ENCODE assay signal across 9 mouse cellular contexts in genomic region chr16:25963856-25964255, GRCm38 (mm10).
DNase-seq lines count a peak whose midpoint lies in the region; ATAC-seq and TF ChIP-seq lines count a peak whose summit lies in the region.
"Had no signal": no experiment of that assay in that cellular context is flagged by ENCODE, and none has a peak within 500 bp of the region (broad histone marks: within the 10 kb centered on the region; RNA-seq: fewer than 3 reads in every experiment).

No protein-coding gene starts in this region.

- no peak overlapping the region for H3K4me3 ChIP-seq in heart, adult 2 months
- H3K4me3 ChIP-seq in heart, embryonic 10.5 days: no peak overlapping the region
- H3K4me3 ChIP-seq in embryonic facial prominence, embryonic 11.5 days (ENCODE audit: low read depth, low read length): no peak overlapping the region
- H3K4me3 ChIP-seq: limb, embryonic 13.5 days had no signal

- TF ChIP-seq EP300 in heart, adult 2 months (IDR thresholded peaks at IDR 0.05; ENCODE audit: insufficient read depth, low read depth, low read length): no peak

- H3K27ac ChIP-seq in heart, adult 2 months: no peak overlapping the region
- H3K27ac ChIP-seq in heart, embryonic 10.5 days: no peak overlapping the region
- H3K27ac ChIP-seq in embryonic facial prominence, embryonic 11.5 days (replicated peaks; ENCODE audit: low read depth, low read length): no peak overlapping the region
- H3K27ac ChIP-seq: limb, embryonic 13.5 days had no signal

- ATAC-seq in embryonic facial prominence, embryonic 11.5 days (replicated peaks; ENCODE audit: insufficient number of reproducible peaks, low FRiP score, low TSS enrichment, low read depth): no peak
- ATAC-seq in megakaryocyte-erythroid progenitor cell, adult 5-6 weeks (replicated peaks; ENCODE audit: low FRiP score, low TSS enrichment, poor library complexity, severe bottlenecking): 0 out of 2 replicates have a peak, but pooled peaks have one; percentile 59

- H3K9me3 ChIP-seq in heart, embryonic 10.5 days: no peaks in the 10 kb centered on the region
- no peaks in the 10 kb centered on the region for H3K9me3 ChIP-seq in embryonic facial prominence, embryonic 11.5 days (replicated peaks; ENCODE audit: control insufficient read depth, low read length)
- H3K9me3 ChIP-seq: limb, embryonic 13.5 days had no signal

- H3K36me3 ChIP-seq in heart, adult 2 months (ENCODE audit: control insufficient read depth, insufficient read depth, low read length): no peaks in the 10 kb centered on the region
- peaks cover 38% of the 10 kb centered on the region for H3K36me3 ChIP-seq in heart, embryonic 10.5 days
- H3K36me3 ChIP-seq in embryonic facial prominence, embryonic 11.5 days (replicated peaks; ENCODE audit: control insufficient read depth, insufficient read depth, low read depth, low read length): no peaks in the 10 kb centered on the region

- TF ChIP-seq POLR2A in heart, adult 2 months (IDR thresholded peaks at IDR 0.05; ENCODE audit: insufficient read depth, low read depth, low read length): no peak

- no peaks in the 10 kb centered on the region for H3K4me1 ChIP-seq in heart, adult 2 months (ENCODE audit: control insufficient read depth, insufficient read depth, low read length)
- H3K4me1 ChIP-seq in heart, embryonic 10.5 days: no peaks in the 10 kb centered on the region
- no peaks in the 10 kb centered on the region for H3K4me1 ChIP-seq in embryonic facial prominence, embryonic 11.5 days (ENCODE audit: control insufficient read depth, insufficient read depth, low read length)
- H3K4me1 ChIP-seq: limb, embryonic 13.5 days had no signal

- H3K27me3 ChIP-seq in heart, adult 2 months (ENCODE audit: control insufficient read depth, insufficient read depth, low read length): no peaks in the 10 kb centered on the region
- no peaks in the 10 kb centered on the region for H3K27me3 ChIP-seq in heart, embryonic 10.5 days (ENCODE audit: insufficient read depth, poor library complexity, severe bottlenecking)
- no peaks in the 10 kb centered on the region for H3K27me3 ChIP-seq in embryonic facial prominence, embryonic 11.5 days (ENCODE audit: control insufficient read depth, insufficient read depth, low read length)
- H3K27me3 ChIP-seq: limb, embryonic 13.5 days had no signal

- intact Hi-C loops in heart, adult 2 months (cut with DNase I): no loop called here

- 18% methylated on average over 3 of the region's 3 CpGs for WGBS in heart, adult 2 months
- 25% methylated on average over 3 of the region's 3 CpGs for WGBS in heart, embryonic 10.5 days
- 26% methylated on average over 3 of the region's 3 CpGs for WGBS in embryonic facial prominence, embryonic 11.5 days

- DNase-seq in heart, adult 2 months: peak in 1 of 2 experiments; percentile 20
- no peak for DNase-seq in heart, embryonic 10.5 days (ENCODE audit: low spot score)
- peak; percentile 51 for DNase-seq in 416B (ENCODE audit: low read depth)
- DNase-seq in adrenal gland, adult 2 months: peak; percentile 45
- DNase-seq in embryonic facial prominence, embryonic 11.5 days (ENCODE audit: low spot score): peak; percentile 86
- DNase-seq in layer of hippocampus, adult 18-20 months (ENCODE audit: low spot score in 2 of 2): peak; percentile 52 to 78
- DNase-seq in testis, postnatal 14 days (ENCODE audit: low spot score): peak; percentile 38

- H3K79me2 ChIP-seq in heart, adult 2 months (replicated peaks; ENCODE audit: control insufficient read depth, insufficient read depth, low read length): no peaks in the 10 kb centered on the region

- no peak overlapping the region for H3K9ac ChIP-seq in heart, adult 2 months (ENCODE audit: low read depth, low read length)
- no peak overlapping the region for H3K9ac ChIP-seq in embryonic facial prominence, embryonic 11.5 days (replicated peaks; ENCODE audit: low read length)
- H3K9ac ChIP-seq: limb, embryonic 13.5 days had no signal

- no peak overlapping the region for H3K4me2 ChIP-seq in embryonic facial prominence, embryonic 11.5 days (ENCODE audit: low read depth, low read length)
- H3K4me2 ChIP-seq: limb, embryonic 13.5 days had no signal

- peak; percentile 99 for TF ChIP-seq CTCF in heart, adult 2 months (IDR thresholded peaks at IDR 0.05)
